Mouse (Mus musculus): ENCODE measurements around the gene Casp7. TPM values are rescaled to one million over a fixed set of nuclear protein-coding genes. Genes with fewer than 3 reads are reported as not detected.

Gene Casp7
- polyA plus RNA-seq, 1 experiment from 2014 or later = 17.8 TPM

DNA sequence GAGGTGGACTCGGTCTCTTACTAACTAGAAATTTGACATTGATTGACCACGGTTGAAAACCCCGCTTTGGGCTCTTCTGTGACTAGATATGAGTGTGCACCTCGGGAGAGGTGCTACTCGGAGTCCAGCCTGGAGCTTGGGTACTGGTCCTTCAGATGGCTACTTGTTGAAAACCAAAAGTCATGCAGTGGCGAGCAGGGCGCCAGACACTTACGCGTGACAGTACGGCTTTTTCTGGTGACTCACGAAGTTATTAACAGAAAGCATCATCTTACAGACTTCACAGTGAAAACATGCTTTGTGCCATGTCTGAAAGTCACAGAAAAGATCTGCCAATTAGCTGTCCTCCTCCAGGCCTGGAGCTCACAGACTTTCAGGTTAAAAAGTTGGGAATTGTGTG lies 7.8 kb upstream of the Casp7 start:
- WGBS = 89% methylated on average over 11 of the region's 11 CpGs
- Histone ChIP-seq H3K9me3 (no peaks in the 10 kb centered on the region), H3K27me3 (replicated peaks; ENCODE audit: low read depth, poor library complexity, severe bottlenecking) (peaks cover 7% of the 10 kb centered on the region), H3K27ac (replicated peaks) (no peak overlapping the region), H3K4me3 (no peak overlapping the region), H3K4me1 (peaks cover 5% of the 10 kb centered on the region), H3K36me3 (replicated peaks) (no peaks in the 10 kb centered on the region)
- DNase-seq (ENCODE audit: low spot score) = no peak

DNA sequence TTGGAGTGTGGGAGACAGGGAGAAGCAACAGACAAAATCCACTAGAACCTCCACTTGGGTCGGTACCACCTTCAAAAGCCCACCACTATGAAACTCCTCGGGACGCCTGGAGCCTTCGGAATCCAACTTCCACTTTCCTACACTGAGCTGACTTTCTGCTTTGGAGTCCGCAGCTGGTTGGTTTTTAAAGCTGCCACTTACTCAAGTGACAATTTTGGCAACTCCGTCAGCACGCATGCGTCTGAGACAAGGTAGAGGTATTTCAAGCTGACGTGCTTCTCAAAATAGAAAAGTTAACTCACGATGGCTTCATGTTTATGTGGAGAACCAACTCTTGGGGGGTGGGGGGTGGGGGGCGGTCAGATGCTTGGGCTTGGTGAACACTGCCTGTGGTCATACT lies 7.0 kb upstream of the Casp7 start, which contains the start of gene Nrap:
TSS of gene Nrap (minus strand) at position 159 of the 400 bp plus-strand sequence.
- H3K4me1 ChIP-seq = peaks cover 9% of the 10 kb centered on the region
- H3K4me3 ChIP-seq = no peak within 1 kb of the TSS
- H3K36me3 ChIP-seq (replicated peaks) = no peaks in the 10 kb centered on the region
- H3K27me3 ChIP-seq (replicated peaks; ENCODE audit: low read depth, poor library complexity, severe bottlenecking) = peaks cover 14% of the 10 kb centered on the region
- H3K9me3 ChIP-seq = no peaks in the 10 kb centered on the region
- WGBS = 87% methylated on average over 11 of the region's 11 CpGs
- no peak within 1 kb of the TSS for H3K27ac ChIP-seq (replicated peaks)
- no peak for DNase-seq (ENCODE audit: low spot score)

DNA sequence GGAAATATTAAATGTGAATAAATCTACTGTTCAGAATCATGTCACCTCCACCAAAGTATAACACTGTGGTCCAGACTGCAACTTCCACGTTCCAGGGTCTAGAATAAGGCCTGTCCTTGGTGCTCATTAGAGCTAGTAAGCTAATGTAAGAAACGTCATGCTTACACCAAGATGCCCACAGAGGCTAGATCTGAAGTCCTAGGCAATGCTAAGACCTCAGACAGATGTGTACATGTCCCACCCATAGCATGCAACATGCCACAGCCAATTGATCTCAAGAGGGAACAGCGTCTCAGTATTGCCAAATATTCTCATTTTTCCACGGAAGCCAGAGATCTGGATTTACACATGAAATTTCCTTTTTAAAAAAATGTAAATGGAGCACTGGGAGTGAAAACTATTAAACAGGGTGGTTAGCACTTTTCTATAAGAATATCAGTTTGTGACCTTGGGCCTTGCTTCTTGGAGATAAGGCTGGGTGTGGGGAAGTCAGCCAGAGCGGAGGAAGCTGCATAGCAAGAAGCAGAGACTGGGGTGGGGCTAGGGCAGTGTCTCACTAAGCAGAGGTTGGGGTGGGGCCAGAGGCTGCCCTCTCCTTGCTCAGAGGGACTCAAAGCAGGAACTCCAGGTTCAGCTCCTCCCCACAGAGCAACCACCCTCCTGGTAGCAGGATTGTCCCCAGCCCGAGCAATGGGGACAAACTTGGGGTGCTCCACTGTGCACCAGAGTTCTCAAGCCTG lies 5.5 kb upstream of the Casp7 start:
- DNase-seq (ENCODE audit: low spot score) = no peak
- Histone ChIP-seq H3K4me3 (no peak overlapping the region), H3K27ac (replicated peaks) (no peak overlapping the region), H3K9me3 (no peaks in the 10 kb centered on the region), H3K36me3 (replicated peaks) (no peaks in the 10 kb centered on the region), H3K27me3 (replicated peaks; ENCODE audit: low read depth, poor library complexity, severe bottlenecking) (peaks cover 30% of the 10 kb centered on the region), H3K4me1 (peaks cover 13% of the 10 kb centered on the region)
- 82% methylated on average over 6 of the region's 6 CpGs for WGBS

- WGBS = 86% methylated on average over 9 of the region's 9 CpGs
- 0 out of 2 replicates have a peak overlapping the region, but pooled peaks have one; percentile 24 for H3K27ac ChIP-seq (replicated peaks)
- peaks cover 40% of the 10 kb centered on the region for H3K27me3 ChIP-seq (replicated peaks; ENCODE audit: low read depth, poor library complexity, severe bottlenecking)
- no peak for DNase-seq (ENCODE audit: low spot score)
- no peaks in the 10 kb centered on the region for H3K36me3 ChIP-seq (replicated peaks)
- H3K4me1 ChIP-seq = peaks cover 29% of the 10 kb centered on the region
- no peaks in the 10 kb centered on the region for H3K9me3 ChIP-seq
- H3K4me3 ChIP-seq = no peak overlapping the region
These were observed 3.5 kb upstream of the Casp7 start for GRCm38 (mm10) chr19:56393311-56393866.

GRCm38 (mm10) chr19:56395183-56395935 lies 1.6 kb upstream of the Casp7 start:
- 91% methylated on average over 16 of the region's 16 CpGs for WGBS
- H3K4me1 ChIP-seq = peaks cover 35% of the 10 kb centered on the region
- H3K4me3 ChIP-seq = no peak overlapping the region
- 0 out of 2 replicates have a peak, but pooled peaks cover 2% of the 10 kb centered on the region for H3K36me3 ChIP-seq (replicated peaks)
- H3K9me3 ChIP-seq = no peaks in the 10 kb centered on the region
- H3K27me3 ChIP-seq (replicated peaks; ENCODE audit: low read depth, poor library complexity, severe bottlenecking) = peaks cover 40% of the 10 kb centered on the region
- DNase-seq (ENCODE audit: low spot score) = no peak
- no peak overlapping the region for H3K27ac ChIP-seq (replicated peaks)

DNA sequence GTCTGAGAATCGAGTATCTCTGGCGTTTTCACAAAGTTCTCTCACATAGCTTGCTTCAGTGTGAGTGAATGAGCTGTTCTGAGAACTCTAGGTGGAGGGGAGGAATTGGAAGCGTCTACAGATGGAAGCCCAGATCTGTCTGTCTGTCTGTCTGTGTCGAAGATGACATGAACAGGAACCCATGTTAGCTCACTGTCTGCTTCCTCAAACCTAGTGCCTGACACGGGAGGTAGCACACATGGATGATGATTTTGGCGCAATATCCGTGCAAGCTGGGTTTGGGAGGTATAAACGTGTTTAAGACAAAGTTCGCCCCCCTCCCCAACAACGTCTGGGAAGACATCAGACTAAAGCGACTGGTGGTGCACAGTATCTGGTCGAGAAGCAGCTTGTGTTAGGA lies 702 bp upstream of the Casp7 start:
- H3K27ac ChIP-seq (replicated peaks) = 0 out of 2 replicates have a peak overlapping the region, but pooled peaks have one; percentile 92
- H3K4me3 ChIP-seq = peak overlapping the region; percentile 68
- H3K4me1 ChIP-seq = peaks cover 37% of the 10 kb centered on the region
- H3K9me3 ChIP-seq = no peaks in the 10 kb centered on the region
- 46% methylated on average over 12 of the region's 12 CpGs for WGBS
- peaks cover 40% of the 10 kb centered on the region for H3K27me3 ChIP-seq (replicated peaks; ENCODE audit: low read depth, poor library complexity, severe bottlenecking)
- DNase-seq (ENCODE audit: low spot score) = no peak
- H3K36me3 ChIP-seq (replicated peaks) = 0 out of 2 replicates have a peak, but pooled peaks cover 4% of the 10 kb centered on the region

GRCm38 (mm10) chr19:56397663-56398527 lies 966 bp downstream of the Casp7 start:
- WGBS = 62% methylated on average over 11 of the region's 11 CpGs
- Histone ChIP-seq H3K4me1 (peaks cover 43% of the 10 kb centered on the region), H3K36me3 (replicated peaks) (0 out of 2 replicates have a peak, but pooled peaks cover 4% of the 10 kb centered on the region), H3K4me3 (peak overlapping the region; percentile 68), H3K27me3 (replicated peaks; ENCODE audit: low read depth, poor library complexity, severe bottlenecking) (peaks cover 40% of the 10 kb centered on the region), H3K9me3 (no peaks in the 10 kb centered on the region), H3K27ac (replicated peaks) (peak overlapping the region; percentile 92)
- no peak for DNase-seq (ENCODE audit: low spot score)

GRCm38 (mm10) chr19:56398528-56398795 lies 1.5 kb downstream of the Casp7 start:
- no peak for DNase-seq (ENCODE audit: low spot score)
- no peak overlapping the region for H3K27ac ChIP-seq (replicated peaks)
- H3K4me3 ChIP-seq = no peak overlapping the region
- H3K9me3 ChIP-seq = no peaks in the 10 kb centered on the region
- H3K4me1 ChIP-seq = peaks cover 43% of the 10 kb centered on the region
- H3K27me3 ChIP-seq (replicated peaks; ENCODE audit: low read depth, poor library complexity, severe bottlenecking) = peaks cover 39% of the 10 kb centered on the region
- H3K36me3 ChIP-seq (replicated peaks) = 0 out of 2 replicates have a peak, but pooled peaks cover 4% of the 10 kb centered on the region

DNA sequence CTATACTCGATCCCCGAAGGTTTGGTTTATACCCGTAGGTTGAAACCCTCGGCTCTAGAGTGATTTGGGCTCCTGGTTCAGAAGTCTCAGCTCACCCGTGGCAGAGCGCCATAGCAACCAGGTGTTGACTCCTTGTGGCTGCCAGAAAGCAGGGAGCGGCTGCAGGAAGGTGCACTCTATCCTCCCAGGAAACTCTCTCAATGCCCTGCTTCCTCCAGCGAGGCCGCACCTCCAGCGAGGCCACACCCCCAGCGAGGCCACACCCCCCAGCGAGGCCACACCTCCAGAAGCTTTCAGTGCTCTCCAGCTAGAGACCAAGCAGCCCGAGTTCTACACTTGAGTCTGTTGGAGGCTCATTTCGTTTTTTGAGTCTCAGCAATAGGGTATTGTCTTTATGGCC lies 3.3 kb downstream of the Casp7 start:
- Histone ChIP-seq H3K9me3 (no peaks in the 10 kb centered on the region), H3K4me1 (peaks cover 34% of the 10 kb centered on the region), H3K4me3 (no peak overlapping the region; the same call in 1 of the 2 replicates), H3K27ac (replicated peaks) (no peak overlapping the region), H3K36me3 (replicated peaks) (peaks cover 9% of the 10 kb centered on the region; the same call in 1 of the 2 replicates), H3K27me3 (replicated peaks; ENCODE audit: low read depth, poor library complexity, severe bottlenecking) (peaks cover 23% of the 10 kb centered on the region)
- peak; percentile 54 for DNase-seq (ENCODE audit: low spot score)
- WGBS = 45% methylated on average over 14 of the region's 14 CpGs

DNA sequence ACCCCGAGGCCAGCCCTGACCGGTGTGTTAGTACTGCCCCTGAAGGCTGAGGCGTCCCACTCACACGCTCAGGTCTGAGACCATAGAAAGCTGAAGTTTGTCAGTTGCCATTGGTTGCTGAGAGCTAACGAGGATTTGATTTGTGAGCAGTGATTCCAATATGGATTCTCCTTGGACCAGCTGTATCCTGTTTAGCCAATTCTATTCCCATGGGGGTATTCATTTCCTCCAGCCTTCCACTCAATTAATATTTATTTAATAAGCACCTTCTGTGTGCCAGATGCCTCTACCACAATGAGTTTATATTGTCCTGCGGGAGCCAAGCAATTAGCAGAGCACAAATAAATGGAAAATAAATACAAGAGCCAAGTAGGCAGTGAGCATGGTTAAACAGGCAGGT lies 4.9 kb downstream of the Casp7 start:
- DNase-seq (ENCODE audit: low spot score) = no peak
- no peaks in the 10 kb centered on the region for H3K9me3 ChIP-seq
- no peak overlapping the region for H3K4me3 ChIP-seq
- H3K36me3 ChIP-seq (replicated peaks) = peaks cover 14% of the 10 kb centered on the region; the same call in 1 of the 2 replicates
- 83% methylated on average over 6 of the region's 6 CpGs for WGBS
- H3K27me3 ChIP-seq (replicated peaks; ENCODE audit: low read depth, poor library complexity, severe bottlenecking) = peaks cover 7% of the 10 kb centered on the region
- no peak overlapping the region for H3K27ac ChIP-seq (replicated peaks)
- peaks cover 26% of the 10 kb centered on the region for H3K4me1 ChIP-seq

DNA sequence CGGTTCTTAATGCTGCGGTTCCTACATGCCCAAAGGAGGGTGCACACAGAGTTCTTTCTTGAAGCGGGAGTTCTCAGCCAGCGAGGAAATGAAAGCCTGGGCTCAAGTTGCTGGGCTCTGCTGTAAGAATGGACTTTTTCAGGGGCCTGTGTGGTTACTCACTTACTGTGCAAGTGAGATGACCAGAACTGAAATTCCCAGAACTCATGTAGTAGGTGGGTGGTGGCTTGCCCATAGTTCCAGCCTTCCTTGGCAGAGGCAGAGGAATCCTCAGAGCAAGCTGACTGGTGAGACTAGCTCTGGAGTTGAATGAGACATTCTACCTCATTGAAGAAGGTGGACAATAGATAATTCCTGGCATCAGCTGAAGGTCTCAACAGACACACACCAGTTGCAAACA lies 8.9 kb downstream of the Casp7 start:
- DNase-seq (ENCODE audit: low spot score) = no peak
- peaks cover 7% of the 10 kb centered on the region for H3K4me1 ChIP-seq
- H3K27me3 ChIP-seq (replicated peaks; ENCODE audit: low read depth, poor library complexity, severe bottlenecking) = no peaks in the 10 kb centered on the region
- WGBS = 93% methylated on average over 4 of the region's 4 CpGs
- H3K4me3 ChIP-seq = no peak overlapping the region
- H3K9me3 ChIP-seq = no peaks in the 10 kb centered on the region
- no peak overlapping the region for H3K27ac ChIP-seq (replicated peaks)
- H3K36me3 ChIP-seq (replicated peaks) = peaks cover 33% of the 10 kb centered on the region; the same call in 1 of the 2 replicates

DNA sequence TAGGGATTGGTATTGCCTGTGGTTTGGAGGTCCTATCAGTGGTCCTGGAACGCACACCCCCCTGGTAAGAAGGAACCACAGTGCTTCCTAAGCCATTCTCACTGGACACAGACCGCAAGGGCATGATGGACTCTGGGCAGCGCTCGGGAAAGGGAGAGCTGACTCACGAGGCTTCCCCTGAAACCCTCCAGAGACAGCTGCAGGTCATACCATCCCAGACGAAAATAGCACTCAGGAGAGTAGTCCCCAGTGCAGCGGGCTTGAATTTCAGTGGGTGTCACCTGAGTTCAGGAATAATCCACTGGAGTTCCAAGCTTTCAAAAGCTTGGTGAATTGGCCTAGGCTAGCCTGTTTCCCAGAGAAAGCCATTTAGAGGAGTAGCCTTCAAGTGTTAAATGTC lies 9.7 kb downstream of the Casp7 start:
- H3K27me3 ChIP-seq (replicated peaks; ENCODE audit: low read depth, poor library complexity, severe bottlenecking) = no peaks in the 10 kb centered on the region
- no peak overlapping the region for H3K4me3 ChIP-seq
- H3K9me3 ChIP-seq = no peaks in the 10 kb centered on the region
- H3K36me3 ChIP-seq (replicated peaks) = peaks cover 33% of the 10 kb centered on the region; the same call in 1 of the 2 replicates
- peaks cover 4% of the 10 kb centered on the region for H3K4me1 ChIP-seq
- H3K27ac ChIP-seq (replicated peaks) = no peak overlapping the region
- WGBS = 89% methylated on average over 7 of the region's 7 CpGs
- no peak for DNase-seq (ENCODE audit: low spot score)

All from embryonic facial prominence, embryonic 10.5 days (tissue).